Mouse (Mus musculus) MEL (cell line): ENCODE data around the gene Tfap4.

ENCODE experiments used
- CTCF ChIP-seq, 3 experiments: IDR thresholded peaks in 2 of 3; conservative IDR thresholded peaks in 1 of 3; 2 replicates each; pipeline ENCODE4 v1.5.1; 2011 to 2012; ENCODE audit warnings: low read length in 3 of 3, low read depth in 2 of 3, mild to moderate bottlenecking in 2 of 3, improper control_type of control experiment in 1 of 3, inconsistent platforms in 1 of 3, mixed read lengths in 1 of 3, moderate library complexity in 1 of 3; ENCODE audit not compliant: control insufficient read depth in 1 of 3, insufficient read depth in 1 of 3, poor library complexity in 1 of 3, severe bottlenecking in 1 of 3
- GATA1 ChIP-seq: IDR thresholded peaks from 2 replicates; pipeline ENCODE4 v1.6.1; 2011; ENCODE audit warnings: low read depth, low read length, improper control_type of control experiment

DNA sequence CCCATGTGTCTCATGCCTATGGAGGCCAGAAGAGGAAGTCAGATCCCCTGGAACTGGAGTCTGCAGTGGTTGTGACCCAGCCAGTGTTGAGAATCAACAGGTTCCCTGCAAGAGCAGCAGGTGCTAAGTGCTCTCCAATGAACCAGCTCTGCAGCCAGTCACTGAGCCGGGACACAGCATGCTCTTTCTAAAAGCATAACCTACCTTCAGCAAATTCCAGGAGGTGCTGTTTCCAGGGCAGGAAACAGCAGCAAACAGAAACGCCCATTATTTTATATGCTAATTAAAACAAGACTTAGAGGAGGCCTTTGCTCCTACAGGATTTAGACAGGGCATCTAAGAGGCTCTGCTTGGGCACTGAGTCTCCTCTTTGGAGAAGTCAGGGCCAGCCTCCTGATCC is 16.4 kb upstream of the Tfap4 start:
- TF ChIP-seq GATA1, result no peak
- TF ChIP-seq CTCF (IDR thresholded peaks at IDR 0.05 in 2 of 3, conservative IDR thresholded peaks at IDR 0.05 in 1 of 3; ENCODE audit: control insufficient read depth in 1 of 3, insufficient read depth in 1 of 3, low read depth in 2 of 3, low read length in 3 of 3, poor library complexity in 1 of 3, severe bottlenecking in 1 of 3), result no peak
